Mouse (Mus musculus) liver, embryonic 11.5 days (tissue): Measurements from ENCODE around the gene Dscaml1. TPM values are rescaled to one million over a fixed set of nuclear protein-coding genes. Genes with fewer than 3 reads are reported as not detected.
A peak's percentile ranks its signal among the peaks of the same experiment; 100 is the strongest.

ENCODE experiments used
- ATAC-seq: fragments of 200-750 bp; cut with Nextera tagmentation; replicated peaks from 2 replicates; pipeline ENCODE4 v1.8.0; 2017; ENCODE audit warnings: moderate number of reproducible peaks, mild to moderate bottlenecking, moderate TSS enrichment, moderate library complexity; ENCODE audit not compliant: low FRiP score
- DNase-seq: peaks from one replicate; pipeline ENCODE4 v3.0.0-alpha.2; 2017; ENCODE audit warnings: low spot score
- H3K27ac ChIP-seq: fragments of 300-500 bp; sonication (generic); 2 replicates; pipeline ENCODE4 v1.5.1; 2014; ENCODE audit warnings: mild to moderate bottlenecking, low read depth, low read length, control low read depth
- H3K27me3 ChIP-seq: fragments of 300-500 bp; sonication (generic); replicated peaks from 2 replicates; pipeline ENCODE4 v1.6.1; 2014; ENCODE audit warnings: low read length, mixed read lengths; ENCODE audit not compliant: control insufficient read depth, insufficient read depth
- H3K36me3 ChIP-seq: fragments of 300-500 bp; sonication (generic); 2 replicates; pipeline ENCODE4 v1.6.1; 2014; ENCODE audit warnings: mild to moderate bottlenecking, low read length, moderate library complexity, mixed read lengths; ENCODE audit not compliant: control insufficient read depth, insufficient read depth
- H3K4me1 ChIP-seq: fragments of 300-500 bp; sonication (generic); replicated peaks from 2 replicates; pipeline ENCODE4 v1.6.1; 2014; ENCODE audit warnings: low read length, mixed read lengths; ENCODE audit not compliant: control insufficient read depth, insufficient read depth
- H3K4me2 ChIP-seq: fragments of 300-500 bp; sonication (generic); 2 replicates; pipeline ENCODE4 v1.6.1; 2014; ENCODE audit warnings: mild to moderate bottlenecking, control low read depth, moderate library complexity
- H3K4me3 ChIP-seq: fragments of 300-500 bp; sonication (generic); 2 replicates; pipeline ENCODE4 v1.5.1; 2014; ENCODE audit warnings: low read depth, low read length, control low read depth
- H3K9ac ChIP-seq: fragments of 300-500 bp; sonication (generic); 2 replicates; pipeline ENCODE4 v1.6.1; 2014; ENCODE audit warnings: low read depth, low read length, control low read depth
- H3K9me3 ChIP-seq: fragments of 300-500 bp; sonication (generic); 2 replicates; pipeline ENCODE4 v1.6.1; 2016; ENCODE audit warnings: low read length, inconsistent platforms, mixed read lengths; ENCODE audit not compliant: control insufficient read depth
- WGBS: fragments of 180-500 bp; shearing (Covaris S2); extraction: QIAGEN DNeasy Blood & Tissue Kit; methylation state at CpG from one replicate; pipeline ENCODE4 v1.1.7; 2014; 5-methylcytosine and 5-hydroxymethylcytosine counted together
- polyA plus RNA-seq: library from polyadenylated mRNA; unstranded; fragments of >200 nt; fragmentation: Nextera tagmentation; extraction: Ambion mirVana; gene quantifications from 2 replicates; pipeline ENCODE4 v1.2.1, GENCODE M21; 2014

The Dscaml1 gene
- polyA plus RNA-seq, 1 experiment from 2014 or later, result 0.27 TPM

DNA sequence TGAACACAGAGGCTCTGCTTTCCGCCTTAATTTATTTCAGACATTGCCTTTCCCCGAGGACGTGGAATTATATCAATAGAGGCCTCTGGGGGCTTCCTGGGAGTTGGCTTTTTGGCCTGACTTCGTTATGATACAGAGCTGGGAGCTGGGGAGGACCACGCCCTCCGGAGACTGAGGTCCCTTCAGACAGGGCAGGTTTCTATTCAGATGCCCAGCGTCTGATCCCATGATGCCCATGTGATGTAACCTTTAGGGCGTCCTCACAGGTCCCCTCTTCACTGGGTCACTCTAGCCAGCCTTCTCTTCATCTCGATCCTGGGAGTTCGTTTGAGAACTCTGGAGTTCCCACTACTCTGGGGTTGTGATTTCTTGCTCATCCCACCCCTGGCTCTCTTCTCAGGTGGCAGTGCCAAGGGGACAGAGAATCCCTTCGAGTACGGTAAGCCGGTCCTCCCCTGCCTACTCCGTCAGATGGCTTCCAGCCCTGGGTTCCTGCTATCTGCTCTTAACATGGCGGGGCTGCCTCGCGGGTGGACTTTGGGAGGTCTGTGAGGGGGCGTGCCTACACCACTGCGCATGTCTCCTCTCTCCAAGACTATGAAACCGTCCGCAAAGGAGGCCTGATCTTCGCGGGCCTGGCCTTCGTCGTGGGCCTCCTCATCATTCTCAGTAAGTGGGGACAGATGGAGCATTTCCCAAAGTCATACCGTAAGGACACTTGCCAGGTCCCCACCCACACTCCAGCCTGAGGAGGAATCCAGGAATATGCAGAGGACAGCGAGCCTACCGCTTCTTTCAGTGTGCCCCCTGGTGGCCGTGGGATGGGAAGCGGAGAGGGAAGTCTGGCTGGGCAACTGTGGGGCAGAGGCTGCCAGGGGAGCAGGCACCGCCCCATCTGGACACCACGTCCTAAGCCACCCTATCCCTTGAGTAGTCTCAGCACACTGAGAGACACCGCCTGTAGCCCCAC lies 18.4 kb upstream of the Dscaml1 start:
- H3K27ac ChIP-seq, result no peak overlapping the region
- peak overlapping the region; percentile 51 for H3K4me2 ChIP-seq
- ATAC-seq (no peak), DNase-seq (peak; percentile 66)
- no peaks in the 10 kb centered on the region for H3K36me3 ChIP-seq
- H3K9ac ChIP-seq, result no peak overlapping the region
- no peak overlapping the region for H3K4me3 ChIP-seq
- peaks cover 5% of the 10 kb centered on the region for H3K27me3 ChIP-seq
- WGBS, result 36% methylated on average over 33 of the region's 33 CpGs
- no peaks in the 10 kb centered on the region for H3K9me3 ChIP-seq
- H3K4me1 ChIP-seq, result no peaks in the 10 kb centered on the region

- DNase-seq, result no peak
Measured at GRCm38 (mm10) chr9:45410193-45410592, 16.2 kb upstream of the Dscaml1 start.

GRCm38 (mm10) chr9:45410614-45411013 lies 15.8 kb upstream of the Dscaml1 start:
- Histone ChIP-seq H3K27ac (no peak overlapping the region), H3K4me2 (no peak overlapping the region), H3K4me1 (no peaks in the 10 kb centered on the region), H3K9me3 (no peaks in the 10 kb centered on the region), H3K36me3 (no peaks in the 10 kb centered on the region), H3K4me3 (no peak overlapping the region), H3K27me3 (peaks cover 4% of the 10 kb centered on the region; the same call in 1 of the 2 replicates), H3K9ac (no peak overlapping the region)
- DNase-seq, result no peak
- no peak for ATAC-seq
- WGBS, result 85% methylated on average over 2 of the region's 2 CpGs

More at GRCm38 (mm10) chr9:45410193-45410592, 16.2 kb upstream of the Dscaml1 start:
- Histone ChIP-seq H3K36me3 (no peaks in the 10 kb centered on the region), H3K9me3 (no peaks in the 10 kb centered on the region), H3K27me3 (peaks cover 4% of the 10 kb centered on the region; the same call in 1 of the 2 replicates), H3K4me2 (no peak overlapping the region), H3K9ac (no peak overlapping the region), H3K4me1 (no peaks in the 10 kb centered on the region), H3K4me3 (no peak overlapping the region), H3K27ac (no peak overlapping the region)
- WGBS, result 70% methylated on average over 5 of the region's 5 CpGs
- ATAC-seq, result no peak

GRCm38 (mm10) chr9:45411111-45411510 lies 15.3 kb upstream of the Dscaml1 start:
- Histone ChIP-seq H3K4me2 (no peak overlapping the region), H3K4me1 (no peaks in the 10 kb centered on the region), H3K36me3 (no peaks in the 10 kb centered on the region), H3K9ac (no peak overlapping the region), H3K27ac (no peak overlapping the region), H3K27me3 (peaks cover 4% of the 10 kb centered on the region; the same call in 1 of the 2 replicates), H3K4me3 (no peak overlapping the region), H3K9me3 (no peaks in the 10 kb centered on the region)
- DNase-seq, result no peak
- 74% methylated on average over 3 of the region's 3 CpGs for WGBS
- no peak for ATAC-seq

DNA sequence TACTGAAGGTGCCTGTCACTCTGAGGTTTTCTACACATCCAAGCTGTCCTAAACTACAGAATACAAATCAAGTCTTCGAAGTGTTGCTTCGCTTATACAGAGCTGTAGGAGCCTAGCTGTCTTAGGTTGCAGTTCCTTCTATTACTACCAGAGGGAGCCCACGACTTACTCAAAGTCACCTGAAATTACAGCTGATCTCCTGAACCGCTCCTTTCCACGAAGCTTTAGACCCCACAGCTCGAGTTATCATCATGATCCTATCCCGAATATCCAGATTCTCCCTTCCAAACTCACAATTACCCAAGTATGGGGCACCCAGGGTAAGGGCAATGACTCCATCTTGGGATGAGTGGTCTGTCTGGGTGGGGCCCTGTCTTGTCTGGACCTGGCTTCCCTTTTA lies 14.6 kb upstream of the Dscaml1 start:
- DNase-seq (no peak), ATAC-seq (no peak)
- peak overlapping the region; percentile 36; the same call in 1 of the 2 replicates for H3K4me2 ChIP-seq

DNA sequence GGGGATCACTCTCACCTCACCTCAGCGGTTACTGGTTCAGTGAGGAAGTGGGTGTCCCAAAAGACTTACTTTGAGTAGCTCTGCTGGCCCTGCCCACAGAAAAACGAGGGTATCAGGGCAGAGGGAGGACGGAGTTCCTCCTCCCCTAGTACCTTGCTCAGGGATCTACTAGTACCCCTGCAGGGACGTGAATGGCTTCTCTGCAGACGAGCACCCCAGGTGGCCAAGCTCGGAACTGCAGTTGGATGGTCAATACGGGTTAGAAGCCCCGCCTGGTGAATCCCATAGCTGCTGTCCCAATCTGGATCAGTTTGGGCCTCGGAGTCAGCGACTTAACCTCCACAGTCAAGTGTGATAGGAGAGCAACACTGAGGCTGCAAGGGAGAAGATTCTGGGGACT lies 14.1 kb upstream of the Dscaml1 start:
- WGBS, result 7% methylated on average over 10 of the region's 10 CpGs
- Histone ChIP-seq H3K9me3 (no peaks in the 10 kb centered on the region), H3K36me3 (no peaks in the 10 kb centered on the region), H3K9ac (no peak overlapping the region), H3K4me1 (no peaks in the 10 kb centered on the region), H3K4me3 (no peak overlapping the region), H3K4me2 (peak overlapping the region; percentile 36; the same call in 1 of the 2 replicates), H3K27ac (no peak overlapping the region), H3K27me3 (peaks cover 4% of the 10 kb centered on the region; the same call in 1 of the 2 replicates)
- DNase-seq (peak; percentile 84), ATAC-seq (0 out of 2 replicates have a peak, but pooled peaks have one; percentile 10)

More for the DNA sequence above, 14.6 kb upstream of the Dscaml1 start:
- H3K4me3 ChIP-seq, result no peak overlapping the region
- H3K9ac ChIP-seq, result no peak overlapping the region
- 21% methylated on average over 7 of the region's 7 CpGs for WGBS
- peaks cover 4% of the 10 kb centered on the region; the same call in 1 of the 2 replicates for H3K27me3 ChIP-seq
- H3K4me1 ChIP-seq, result no peaks in the 10 kb centered on the region
- H3K9me3 ChIP-seq, result no peaks in the 10 kb centered on the region
- H3K36me3 ChIP-seq, result no peaks in the 10 kb centered on the region
- no peak overlapping the region for H3K27ac ChIP-seq

DNA sequence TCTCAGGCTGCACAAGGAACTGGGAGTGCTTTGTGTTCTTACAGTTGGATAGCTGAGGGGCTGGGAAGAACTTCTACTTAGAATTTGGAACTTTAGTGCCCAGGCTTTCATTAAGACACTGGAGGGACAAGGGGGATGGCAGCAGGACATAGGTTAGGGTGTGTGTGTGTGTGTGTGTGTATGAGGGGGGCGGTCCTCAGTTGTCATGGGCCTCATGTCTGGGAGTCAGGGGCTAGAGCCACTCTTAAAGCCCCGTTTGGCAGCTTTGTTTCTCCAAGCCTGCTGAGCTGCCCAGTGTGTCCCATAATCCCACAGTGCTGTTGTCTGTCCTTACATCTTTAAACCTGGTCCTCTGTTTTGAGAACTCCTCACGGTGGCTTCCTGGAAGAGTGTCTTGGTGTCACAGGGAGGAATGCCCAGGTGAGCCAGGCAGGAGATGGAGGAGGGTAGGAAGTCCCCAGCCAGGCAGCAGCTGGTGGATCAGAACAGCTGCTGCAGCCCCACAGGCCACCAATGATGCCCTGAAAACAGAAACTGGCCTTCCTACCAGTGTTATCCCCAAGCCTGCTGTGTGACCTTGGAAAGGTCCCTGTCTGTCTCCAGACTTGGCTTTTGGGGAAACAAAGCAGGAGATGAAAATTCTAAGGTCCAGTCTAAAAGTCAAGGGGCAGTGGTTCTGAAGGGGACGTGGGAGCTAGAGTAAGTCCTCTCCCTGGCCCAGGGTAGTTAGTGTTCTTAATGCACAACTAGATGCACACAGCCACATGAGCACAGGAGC lies 13.5 kb upstream of the Dscaml1 start:
- Histone ChIP-seq H3K27me3 (peaks cover 4% of the 10 kb centered on the region; the same call in 1 of the 2 replicates), H3K36me3 (no peaks in the 10 kb centered on the region), H3K9ac (no peak overlapping the region), H3K4me3 (no peak overlapping the region), H3K4me1 (no peaks in the 10 kb centered on the region), H3K4me2 (no peak overlapping the region), H3K9me3 (no peaks in the 10 kb centered on the region), H3K27ac (no peak overlapping the region)
- 73% methylated on average over 4 of the region's 4 CpGs for WGBS
- DNase-seq, result no peak
- no peak for ATAC-seq

GRCm38 (mm10) chr9:45413478-45414140 lies 12.8 kb upstream of the Dscaml1 start:
- 53% methylated on average over 5 of the region's 5 CpGs for WGBS
- H3K9ac ChIP-seq, result no peak overlapping the region
- no peaks in the 10 kb centered on the region for H3K4me1 ChIP-seq
- DNase-seq, result no peak
- no peak overlapping the region for H3K4me3 ChIP-seq
- no peaks in the 10 kb centered on the region for H3K36me3 ChIP-seq
- peaks cover 4% of the 10 kb centered on the region; the same call in 1 of the 2 replicates for H3K27me3 ChIP-seq
- H3K9me3 ChIP-seq, result no peaks in the 10 kb centered on the region
- ATAC-seq, result no peak
- no peak overlapping the region for H3K27ac ChIP-seq
- no peak overlapping the region for H3K4me2 ChIP-seq
